22 mouse cellular contexts compared by ENCODE assay signal in the genomic region with DNA sequence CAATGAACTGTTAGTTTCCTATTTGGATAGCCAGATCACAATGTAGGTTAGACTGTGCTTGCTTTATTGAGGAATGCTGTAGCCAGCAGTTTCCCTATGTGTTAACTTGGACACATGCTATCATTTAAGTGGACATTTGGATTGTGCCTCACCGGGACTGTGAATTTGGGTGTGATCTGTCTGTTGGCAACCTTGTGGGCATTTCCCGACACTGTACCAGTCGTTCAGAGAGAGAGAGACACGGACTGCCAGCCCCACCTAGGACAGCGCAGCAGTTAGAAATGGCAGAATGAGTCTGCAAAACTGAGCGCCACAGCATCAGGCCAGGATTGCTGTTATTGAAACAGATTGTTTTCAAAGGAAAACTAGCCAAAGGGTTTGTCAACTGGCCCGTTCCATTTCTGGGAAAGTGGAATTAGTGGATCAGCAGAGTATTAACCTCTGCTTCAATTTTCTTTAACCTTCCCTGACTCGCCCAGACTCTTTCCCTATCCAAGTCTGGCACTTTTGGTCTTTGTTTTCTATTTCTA. TPM values are rescaled to one million over a fixed set of nuclear protein-coding genes. Genes with fewer than 3 reads are reported as not detected.
DNase-seq lines count a peak whose midpoint lies in the region; ATAC-seq and TF ChIP-seq lines count a peak whose summit lies in the region.
"Had no signal": no experiment of that assay in that cellular context is flagged by ENCODE, and none has a peak within 500 bp of the region (broad histone marks: within the 10 kb centered on the region; RNA-seq: fewer than 3 reads in every experiment).

No protein-coding gene starts in this region.

- intact Hi-C loops in heart, postnatal 10 days (cut with DNase I) = no loop called here

- no peak overlapping the region for H3K4me3 ChIP-seq in embryonic facial prominence, embryonic 15.5 days (replicated peaks)
- no peak overlapping the region for H3K4me3 ChIP-seq in limb, embryonic 14.5 days (replicated peaks; ENCODE audit: low read length)
- H3K4me3 ChIP-seq: heart, embryonic 12.5 days; liver, embryonic 13.5 days; midbrain, embryonic 10.5 days had no signal

- ATAC-seq in embryonic facial prominence, embryonic 15.5 days (ENCODE audit: insufficient number of reproducible peaks, low FRiP score, low TSS enrichment, low read depth) = no peak
- no peak for ATAC-seq in limb, embryonic 14.5 days (ENCODE audit: low FRiP score, low read depth)
- ATAC-seq: forebrain, embryonic 14.5 days; hindbrain, embryonic 16.5 days; Patski had no signal

- H3K4me1 ChIP-seq in embryonic facial prominence, embryonic 15.5 days = peaks cover 28% of the 10 kb centered on the region
- H3K4me1 ChIP-seq in limb, embryonic 14.5 days (ENCODE audit: control insufficient read depth, insufficient read depth, low read length) = peaks cover 21% of the 10 kb centered on the region
- H3K4me1 ChIP-seq: heart, embryonic 12.5 days; liver, embryonic 13.5 days had no signal

- H3K4me2 ChIP-seq in embryonic facial prominence, embryonic 15.5 days (replicated peaks) = no peak overlapping the region
- H3K4me2 ChIP-seq in limb, embryonic 14.5 days (replicated peaks; ENCODE audit: low read depth, low read length, severe bottlenecking) = no peak overlapping the region
- H3K4me2 ChIP-seq: heart, embryonic 12.5 days; liver, embryonic 13.5 days had no signal

- no peaks in the 10 kb centered on the region for H3K27me3 ChIP-seq in embryonic facial prominence, embryonic 15.5 days
- no peaks in the 10 kb centered on the region for H3K27me3 ChIP-seq in limb, embryonic 14.5 days (ENCODE audit: control insufficient read depth, insufficient read depth, low read length)
- H3K27me3 ChIP-seq: heart, embryonic 12.5 days; liver, embryonic 13.5 days; Patski had no signal

- TF ChIP-seq POLR2A in limb, embryonic 14.5 days (IDR thresholded peaks at IDR 0.05; ENCODE audit: borderline replicate concordance, extremely low read depth, insufficient read depth, insufficient read length) = no peak

- H3K9ac ChIP-seq in embryonic facial prominence, embryonic 15.5 days = no peak overlapping the region
- no peak overlapping the region for H3K9ac ChIP-seq in limb, embryonic 14.5 days (ENCODE audit: low read depth, low read length, severe bottlenecking)
- H3K9ac ChIP-seq: heart, embryonic 12.5 days; liver, embryonic 13.5 days had no signal

- DNase-seq in heart, postnatal 10 days = peak; percentile 9 to 11
- DNase-seq in heart, adult 8-10 months (ENCODE audit: low spot score) = no peak
- peak; percentile 25 for DNase-seq in NIH3T3 (ENCODE audit: low read depth)
- no peak for DNase-seq in limb, embryonic 14.5 days (ENCODE audit: low spot score)
- DNase-seq in yolk sac, embryonic 10.5 days (ENCODE audit: low spot score) = no peak
- DNase-seq in frontal cortex, postnatal 14 days (ENCODE audit: low spot score in 2 of 2) = no peak
- DNase-seq: B cell, adult 2 months; cerebellum, adult 8-10 months; heart, postnatal 36 days; kidney, adult 18-20 months; kidney, postnatal 25 days; layer of hippocampus, adult 9-11 months; liver, embryonic 13.5 days; right cerebral cortex, adult 18-20 months; spleen, adult 18-20 months; thymus, postnatal 14 days had no signal

- WGBS in embryonic facial prominence, embryonic 15.5 days = 63% methylated on average over 8 of the region's 8 CpGs
- 76% methylated on average over 8 of the region's 8 CpGs for WGBS in limb, embryonic 14.5 days

- peak overlapping the region; percentile 36; the same call in 1 of the 2 replicates for H3K27ac ChIP-seq in embryonic facial prominence, embryonic 15.5 days (replicated peaks)
- peak overlapping the region; percentile 61 for H3K27ac ChIP-seq in limb, embryonic 14.5 days (replicated peaks; ENCODE audit: low read depth, low read length)
- H3K27ac ChIP-seq: liver, embryonic 13.5 days; midbrain, embryonic 10.5 days had no signal

- H3K9me3 ChIP-seq in embryonic facial prominence, embryonic 15.5 days (replicated peaks) = no peaks in the 10 kb centered on the region
- H3K9me3 ChIP-seq in limb, embryonic 14.5 days (ENCODE audit: control insufficient read depth, low read length) = no peaks in the 10 kb centered on the region
- H3K9me3 ChIP-seq: heart, embryonic 12.5 days; liver, embryonic 13.5 days; midbrain, embryonic 10.5 days had no signal

- peaks cover 67% of the 10 kb centered on the region for H3K36me3 ChIP-seq in embryonic facial prominence, embryonic 15.5 days
- H3K36me3 ChIP-seq in limb, embryonic 14.5 days (ENCODE audit: control insufficient read depth, insufficient read depth, low read length) = peaks cover 89% of the 10 kb centered on the region

RNA-seq across cellular contexts. Expression of gene Lrig3, which starts 35.0 kb away (rescaled TPM):
- 1 to 10 TPM; 3.0 TPM for total RNA-seq in heart, postnatal 10 days (2021)
- total RNA-seq in heart, adult 8-10 months (2022) = 1 to 10 TPM in 3 of 4 experiments, under 1 TPM in 1; 0.98 to 2.2 (median 1.6) TPM
- polyA plus RNA-seq in embryonic facial prominence, embryonic 15.5 days (2015; fragmentation: Nextera tagmentation; extraction: Ambion mirVana) = 30.5 and 32.5 TPM in 2 replicates
- polyA plus RNA-seq in limb, embryonic 14.5 days (2012; rRNA removed) = 84.9 and 106 TPM in 2 replicates
- 47.0 and 61.6 TPM in 2 replicates for polyA plus RNA-seq in limb, embryonic 14.5 days (2014; fragmentation: Nextera tagmentation; extraction: Ambion mirVana)

Comparison
In these comparisons a context has a peak if more than half of its experiments do, and no peak if none do; other contexts are left out.
1. DNase-seq: peak in heart, postnatal 10 days (2 of 2) and NIH3T3 (single experiment); none in heart, adult 8-10 months (single experiment), limb, embryonic 14.5 days (single experiment), yolk sac, embryonic 10.5 days (single experiment) and frontal cortex, postnatal 14 days (0 of 2).